Mouse (Mus musculus): ENCODE results near the gene Sh3bp4. TPM values are rescaled to one million over a fixed set of nuclear protein-coding genes. Genes with fewer than 3 reads are reported as not detected.

Sh3bp4 gene
- polyA plus RNA-seq, 1 experiment from 2014 or later = 22.6 TPM

GRCm38 (mm10) chr1:89074678-89075077 is 4.5 kb downstream of the Sh3bp4 start:
- H3K27me3 ChIP-seq (replicated peaks; ENCODE audit: control insufficient read depth, insufficient read depth, low read length) = no peaks in the 10 kb centered on the region
- no peak overlapping the region for H3K9ac ChIP-seq (ENCODE audit: low read length)
- H3K4me3 ChIP-seq (ENCODE audit: low read depth, low read length) = no peak overlapping the region
- DNase-seq (ENCODE audit: low spot score) = no peak
- no peak overlapping the region for H3K4me2 ChIP-seq (ENCODE audit: low read length)
- WGBS = 36% methylated on average over 6 of the region's 6 CpGs
- no peaks in the 10 kb centered on the region for H3K9me3 ChIP-seq (ENCODE audit: control insufficient read depth, low read length)
- peaks cover 22% of the 10 kb centered on the region for H3K4me1 ChIP-seq (replicated peaks; ENCODE audit: control insufficient read depth, insufficient read depth, low read length)
- H3K27ac ChIP-seq (ENCODE audit: low read depth) = 0 out of 2 replicates have a peak overlapping the region, but pooled peaks have one; percentile 4
- ATAC-seq (replicated peaks; ENCODE audit: low FRiP score, low TSS enrichment, low read depth) = no peak
- no peaks in the 10 kb centered on the region for H3K36me3 ChIP-seq (ENCODE audit: control insufficient read depth, insufficient read depth, low read length)

GRCm38 (mm10) chr1:89075120-89075519 is 4.9 kb downstream of the Sh3bp4 start:
- Histone ChIP-seq H3K9ac (ENCODE audit: low read length) (no peak overlapping the region), H3K27me3 (replicated peaks; ENCODE audit: control insufficient read depth, insufficient read depth, low read length) (no peaks in the 10 kb centered on the region), H3K4me2 (ENCODE audit: low read length) (no peak overlapping the region), H3K4me1 (replicated peaks; ENCODE audit: control insufficient read depth, insufficient read depth, low read length) (peaks cover 22% of the 10 kb centered on the region), H3K9me3 (ENCODE audit: control insufficient read depth, low read length) (no peaks in the 10 kb centered on the region), H3K36me3 (ENCODE audit: control insufficient read depth, insufficient read depth, low read length) (no peaks in the 10 kb centered on the region), H3K4me3 (ENCODE audit: low read depth, low read length) (no peak overlapping the region), H3K27ac (ENCODE audit: low read depth) (0 out of 2 replicates have a peak overlapping the region, but pooled peaks have one; percentile 4)
- DNase-seq (ENCODE audit: low spot score) = no peak
- 53% methylated on average over 8 of the region's 8 CpGs for WGBS
- no peak for ATAC-seq (replicated peaks; ENCODE audit: low FRiP score, low TSS enrichment, low read depth)

GRCm38 (mm10) chr1:89076777-89077176 is 6.6 kb downstream of the Sh3bp4 start:
- Histone ChIP-seq H3K27me3 (replicated peaks; ENCODE audit: control insufficient read depth, insufficient read depth, low read length) (no peaks in the 10 kb centered on the region), H3K36me3 (ENCODE audit: control insufficient read depth, insufficient read depth, low read length) (no peaks in the 10 kb centered on the region), H3K9ac (ENCODE audit: low read length) (no peak overlapping the region), H3K4me3 (ENCODE audit: low read depth, low read length) (no peak overlapping the region), H3K4me1 (replicated peaks; ENCODE audit: control insufficient read depth, insufficient read depth, low read length) (peaks cover 19% of the 10 kb centered on the region), H3K27ac (ENCODE audit: low read depth) (no peak overlapping the region), H3K4me2 (ENCODE audit: low read length) (no peak overlapping the region), H3K9me3 (ENCODE audit: control insufficient read depth, low read length) (no peaks in the 10 kb centered on the region)
- 86% methylated on average over 9 of the region's 9 CpGs for WGBS
- DNase-seq (ENCODE audit: low spot score) (no peak), ATAC-seq (replicated peaks; ENCODE audit: low FRiP score, low TSS enrichment, low read depth) (no peak)

- Histone ChIP-seq H3K27me3 (replicated peaks; ENCODE audit: control insufficient read depth, insufficient read depth, low read length) (no peaks in the 10 kb centered on the region), H3K9me3 (ENCODE audit: control insufficient read depth, low read length) (no peaks in the 10 kb centered on the region), H3K9ac (ENCODE audit: low read length) (no peak overlapping the region), H3K4me3 (ENCODE audit: low read depth, low read length) (no peak overlapping the region), H3K4me2 (ENCODE audit: low read length) (no peak overlapping the region), H3K36me3 (ENCODE audit: control insufficient read depth, insufficient read depth, low read length) (no peaks in the 10 kb centered on the region), H3K4me1 (replicated peaks; ENCODE audit: control insufficient read depth, insufficient read depth, low read length) (peaks cover 10% of the 10 kb centered on the region), H3K27ac (ENCODE audit: low read depth) (no peak overlapping the region)
- no peak for DNase-seq (ENCODE audit: low spot score)
- WGBS = 88% methylated on average over 2 of the region's 2 CpGs
- no peak for ATAC-seq (replicated peaks; ENCODE audit: low FRiP score, low TSS enrichment, low read depth)
These were observed 8.0 kb downstream of the Sh3bp4 start for GRCm38 (mm10) chr1:89078240-89078639.

GRCm38 (mm10) chr1:89078730-89079129 is 8.5 kb downstream of the Sh3bp4 start:
- no peak overlapping the region for H3K27ac ChIP-seq (ENCODE audit: low read depth)
- H3K4me2 ChIP-seq (ENCODE audit: low read length) = no peak overlapping the region
- 64% methylated on average over 9 of the region's 9 CpGs for WGBS
- no peaks in the 10 kb centered on the region for H3K9me3 ChIP-seq (ENCODE audit: control insufficient read depth, low read length)
- H3K4me3 ChIP-seq (ENCODE audit: low read depth, low read length) = no peak overlapping the region
- no peaks in the 10 kb centered on the region for H3K36me3 ChIP-seq (ENCODE audit: control insufficient read depth, insufficient read depth, low read length)
- peaks cover 10% of the 10 kb centered on the region for H3K4me1 ChIP-seq (replicated peaks; ENCODE audit: control insufficient read depth, insufficient read depth, low read length)
- DNase-seq (ENCODE audit: low spot score) (no peak), ATAC-seq (replicated peaks; ENCODE audit: low FRiP score, low TSS enrichment, low read depth) (no peak)
- no peaks in the 10 kb centered on the region for H3K27me3 ChIP-seq (replicated peaks; ENCODE audit: control insufficient read depth, insufficient read depth, low read length)
- no peak overlapping the region for H3K9ac ChIP-seq (ENCODE audit: low read length)

GRCm38 (mm10) chr1:89079239-89079638 is 9.0 kb downstream of the Sh3bp4 start:
- Histone ChIP-seq H3K9ac (ENCODE audit: low read length) (no peak overlapping the region), H3K9me3 (ENCODE audit: control insufficient read depth, low read length) (no peaks in the 10 kb centered on the region), H3K36me3 (ENCODE audit: control insufficient read depth, insufficient read depth, low read length) (no peaks in the 10 kb centered on the region), H3K4me3 (ENCODE audit: low read depth, low read length) (no peak overlapping the region), H3K4me2 (ENCODE audit: low read length) (no peak overlapping the region), H3K4me1 (replicated peaks; ENCODE audit: control insufficient read depth, insufficient read depth, low read length) (peaks cover 10% of the 10 kb centered on the region), H3K27me3 (replicated peaks; ENCODE audit: control insufficient read depth, insufficient read depth, low read length) (no peaks in the 10 kb centered on the region), H3K27ac (ENCODE audit: low read depth) (no peak overlapping the region)
- 71% methylated on average over 2 of the region's 2 CpGs for WGBS
- ATAC-seq (replicated peaks; ENCODE audit: low FRiP score, low TSS enrichment, low read depth) (no peak), DNase-seq (ENCODE audit: low spot score) (no peak)

- Histone ChIP-seq H3K4me2 (ENCODE audit: low read length) (no peak overlapping the region), H3K4me1 (replicated peaks; ENCODE audit: control insufficient read depth, insufficient read depth, low read length) (peaks cover 5% of the 10 kb centered on the region; the same call in 1 of the 2 replicates), H3K36me3 (ENCODE audit: control insufficient read depth, insufficient read depth, low read length) (no peaks in the 10 kb centered on the region), H3K27me3 (replicated peaks; ENCODE audit: control insufficient read depth, insufficient read depth, low read length) (no peaks in the 10 kb centered on the region), H3K9me3 (ENCODE audit: control insufficient read depth, low read length) (no peaks in the 10 kb centered on the region), H3K4me3 (ENCODE audit: low read depth, low read length) (no peak overlapping the region), H3K9ac (ENCODE audit: low read length) (no peak overlapping the region), H3K27ac (ENCODE audit: low read depth) (no peak overlapping the region)
- ATAC-seq (replicated peaks; ENCODE audit: low FRiP score, low TSS enrichment, low read depth) (no peak), DNase-seq (ENCODE audit: low spot score) (no peak)
- 72% methylated on average over 8 of the region's 8 CpGs for WGBS
These were observed 10.2 kb downstream of the Sh3bp4 start for GRCm38 (mm10) chr1:89080371-89080770.

- no peaks in the 10 kb centered on the region for H3K36me3 ChIP-seq (ENCODE audit: control insufficient read depth, insufficient read depth, low read length)
- 61% methylated on average over 5 of the region's 5 CpGs for WGBS
- no peak overlapping the region for H3K4me2 ChIP-seq (ENCODE audit: low read length)
These were observed 10.6 kb downstream of the Sh3bp4 start for GRCm38 (mm10) chr1:89080795-89081194.

GRCm38 (mm10) chr1:89081371-89081770 is 11.2 kb downstream of the Sh3bp4 start:
- Histone ChIP-seq H3K27ac (ENCODE audit: low read depth) (no peak overlapping the region), H3K4me2 (ENCODE audit: low read length) (no peak overlapping the region), H3K9me3 (ENCODE audit: control insufficient read depth, low read length) (no peaks in the 10 kb centered on the region), H3K27me3 (replicated peaks; ENCODE audit: control insufficient read depth, insufficient read depth, low read length) (no peaks in the 10 kb centered on the region), H3K36me3 (ENCODE audit: control insufficient read depth, insufficient read depth, low read length) (no peaks in the 10 kb centered on the region), H3K9ac (ENCODE audit: low read length) (no peak overlapping the region), H3K4me3 (ENCODE audit: low read depth, low read length) (no peak overlapping the region), H3K4me1 (replicated peaks; ENCODE audit: control insufficient read depth, insufficient read depth, low read length) (peaks cover 3% of the 10 kb centered on the region; the same call in 1 of the 2 replicates)
- ATAC-seq (replicated peaks; ENCODE audit: low FRiP score, low TSS enrichment, low read depth) (no peak), DNase-seq (ENCODE audit: low spot score) (no peak)
- 73% methylated on average over 4 of the region's 4 CpGs for WGBS

More at GRCm38 (mm10) chr1:89080795-89081194, 10.6 kb downstream of the Sh3bp4 start:
- Histone ChIP-seq H3K27ac (ENCODE audit: low read depth) (no peak overlapping the region), H3K9ac (ENCODE audit: low read length) (no peak overlapping the region), H3K4me1 (replicated peaks; ENCODE audit: control insufficient read depth, insufficient read depth, low read length) (peaks cover 3% of the 10 kb centered on the region; the same call in 1 of the 2 replicates), H3K9me3 (ENCODE audit: control insufficient read depth, low read length) (no peaks in the 10 kb centered on the region), H3K27me3 (replicated peaks; ENCODE audit: control insufficient read depth, insufficient read depth, low read length) (no peaks in the 10 kb centered on the region), H3K4me3 (ENCODE audit: low read depth, low read length) (no peak overlapping the region)
- ATAC-seq (replicated peaks; ENCODE audit: low FRiP score, low TSS enrichment, low read depth) (no peak), DNase-seq (ENCODE audit: low spot score) (no peak)
